Mouse (Mus musculus) stomach, postnatal 0 days (tissue): ENCODE measurements at regions not wholly inside any gene's neighbourhood (a gene's known extent, or its start where the extent isn't known, plus 50 kb on each side); places are given as distances from the start of the nearest gene placed in this dataset.

ENCODE experiments used
- CTCF ChIP-seq: IDR thresholded peaks from 2 replicates; pipeline ENCODE4 v1.5.1; 2016; ENCODE audit warnings: antibody characterized with exemption, low read depth, mild to moderate bottlenecking, moderate library complexity
- EP300 ChIP-seq: optimal IDR thresholded peaks from 2 replicates; pipeline ENCODE3; 2016; ENCODE audit warnings: antibody characterized with exemption

GRCm38 (mm10) chr2:133481305-133481704 is 70.7 kb upstream of the Bmp2 start:
- TF ChIP-seq CTCF: 0 out of 2 replicates have a peak, but pooled peaks have one; percentile 16
- TF ChIP-seq EP300: no peak
